Mouse (Mus musculus): ENCODE data around the gene Bicc1. TPM values are rescaled to one million over a fixed set of nuclear protein-coding genes. Genes with fewer than 3 reads are reported as not detected.

Bicc1 gene
- polyA plus RNA-seq, 2 experiments = 1.7 to 1.8 TPM

GRCm38 (mm10) chr10:71177201-71177600 is 17.7 kb upstream of the Bicc1 start:
- Histone ChIP-seq H3K4me2 (ENCODE audit: low read depth) (no peak overlapping the region), H3K9me3 (ENCODE audit: control insufficient read depth, low read length) (no peaks in the 10 kb centered on the region), H3K27ac (no peak overlapping the region), H3K36me3 (replicated peaks; ENCODE audit: control insufficient read depth, insufficient read depth, low read depth) (no peaks in the 10 kb centered on the region), H3K4me1 (replicated peaks; ENCODE audit: control insufficient read depth in 2 of 2, insufficient read depth in 2 of 2, low read length in 1 of 2) (no peaks in the 10 kb centered on the region), H3K9ac (replicated peaks) (no peak overlapping the region), H3K4me3 (ENCODE audit: insufficient read depth in 1 of 2, low read depth in 2 of 2, low read length in 2 of 2) (no peak overlapping the region), H3K27me3 (ENCODE audit: control insufficient read depth, insufficient read depth, low read length) (no peaks in the 10 kb centered on the region)
- WGBS (ENCODE audit: insufficient replicate concordance) = 64% methylated on average over 7 of the region's 7 CpGs
- ATAC-seq (ENCODE audit: insufficient read depth) = no peak
- TF ChIP-seq CTCF (IDR thresholded peaks at IDR 0.05; ENCODE audit: low read depth) (no peak), EP300 (IDR thresholded peaks at IDR 0.05; ENCODE audit: low read depth) (no peak)
- no peak for DNase-seq (ENCODE audit: low read depth in 3 of 3, low spot score in 3 of 3)

DNA sequence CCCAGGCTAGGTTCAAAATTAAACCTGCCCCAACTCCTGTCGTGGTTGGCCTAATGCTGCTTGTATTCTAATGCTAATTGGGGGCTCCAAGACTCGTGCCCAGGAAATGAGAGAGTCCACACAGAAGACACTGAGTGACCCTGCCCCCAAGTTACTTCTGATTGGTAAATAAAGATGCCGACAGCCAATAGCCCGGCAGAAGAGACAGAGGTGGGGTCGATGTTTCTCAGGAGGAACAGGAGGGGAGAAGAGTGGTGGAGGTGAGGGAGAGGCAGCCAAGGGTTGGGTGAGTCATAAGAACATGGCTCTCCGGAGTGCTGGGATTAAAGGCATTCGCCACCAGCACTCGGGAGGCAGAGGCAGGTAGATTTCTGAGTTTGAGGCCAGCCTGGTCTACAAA is 16.8 kb upstream of the Bicc1 start:
- no peak for ATAC-seq (ENCODE audit: insufficient read depth)
- H3K9ac ChIP-seq (replicated peaks) = no peak overlapping the region
- TF ChIP-seq EP300 (IDR thresholded peaks at IDR 0.05; ENCODE audit: low read depth) = no peak
- no peak for TF ChIP-seq CTCF (IDR thresholded peaks at IDR 0.05; ENCODE audit: low read depth)
- H3K27ac ChIP-seq = no peak overlapping the region
- H3K4me3 ChIP-seq (ENCODE audit: insufficient read depth in 1 of 2, low read depth in 2 of 2, low read length in 2 of 2) = no peak overlapping the region
- no peak for DNase-seq (ENCODE audit: low read depth in 3 of 3, low spot score in 3 of 3)
- WGBS (ENCODE audit: insufficient replicate concordance) = 68% methylated on average over 8 of the region's 8 CpGs
- H3K4me1 ChIP-seq (replicated peaks; ENCODE audit: control insufficient read depth in 2 of 2, insufficient read depth in 2 of 2, low read length in 1 of 2) = no peaks in the 10 kb centered on the region
- no peaks in the 10 kb centered on the region for H3K36me3 ChIP-seq (replicated peaks; ENCODE audit: control insufficient read depth, insufficient read depth, low read depth)
- H3K9me3 ChIP-seq (ENCODE audit: control insufficient read depth, low read length) = no peaks in the 10 kb centered on the region
- H3K27me3 ChIP-seq (ENCODE audit: control insufficient read depth, insufficient read depth, low read length) = no peaks in the 10 kb centered on the region
- H3K4me2 ChIP-seq (ENCODE audit: low read depth) = no peak overlapping the region

DNA sequence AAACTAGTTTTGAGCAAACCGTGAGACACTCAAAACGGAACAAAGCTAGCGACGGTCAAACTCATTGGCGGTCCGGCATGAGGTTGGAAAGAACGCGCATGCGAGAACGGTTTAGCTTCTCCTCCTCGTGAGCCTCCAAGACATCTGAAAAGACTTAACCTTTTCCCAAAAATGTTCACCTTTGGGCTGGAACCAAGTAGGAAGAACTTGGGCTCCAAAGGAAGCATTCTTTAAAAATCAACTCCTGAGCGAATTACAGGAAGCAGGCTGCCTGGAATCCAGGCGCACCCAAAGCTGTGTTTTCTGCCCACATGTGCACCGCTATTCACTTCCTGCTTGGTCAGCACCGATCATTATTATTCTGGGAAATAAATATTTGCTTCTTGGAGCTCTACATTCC is 15.8 kb upstream of the Bicc1 start:
- TF ChIP-seq CTCF (IDR thresholded peaks at IDR 0.05; ENCODE audit: low read depth) (no peak), EP300 (IDR thresholded peaks at IDR 0.05; ENCODE audit: low read depth) (no peak)
- Histone ChIP-seq H3K27me3 (ENCODE audit: control insufficient read depth, insufficient read depth, low read length) (no peaks in the 10 kb centered on the region), H3K4me3 (ENCODE audit: insufficient read depth in 1 of 2, low read depth in 2 of 2, low read length in 2 of 2) (no peak overlapping the region), H3K4me1 (replicated peaks; ENCODE audit: control insufficient read depth in 2 of 2, insufficient read depth in 2 of 2, low read length in 1 of 2) (no peaks in the 10 kb centered on the region), H3K9ac (replicated peaks) (no peak overlapping the region), H3K4me2 (ENCODE audit: low read depth) (no peak overlapping the region), H3K36me3 (replicated peaks; ENCODE audit: control insufficient read depth, insufficient read depth, low read depth) (no peaks in the 10 kb centered on the region), H3K9me3 (ENCODE audit: control insufficient read depth, low read length) (no peaks in the 10 kb centered on the region), H3K27ac (no peak overlapping the region)
- DNase-seq (ENCODE audit: low read depth in 3 of 3, low spot score in 3 of 3) = no peak
- no peak for ATAC-seq (ENCODE audit: insufficient read depth)
- WGBS (ENCODE audit: insufficient replicate concordance) = 85% methylated on average over 15 of the region's 15 CpGs

- Histone ChIP-seq H3K27me3 (ENCODE audit: control insufficient read depth, insufficient read depth, low read length) (no peaks in the 10 kb centered on the region), H3K9me3 (ENCODE audit: control insufficient read depth, low read length) (no peaks in the 10 kb centered on the region), H3K4me1 (replicated peaks; ENCODE audit: control insufficient read depth in 2 of 2, insufficient read depth in 2 of 2, low read length in 1 of 2) (no peaks in the 10 kb centered on the region), H3K4me2 (ENCODE audit: low read depth) (no peak overlapping the region), H3K4me3 (ENCODE audit: insufficient read depth in 1 of 2, low read depth in 2 of 2, low read length in 2 of 2) (no peak overlapping the region), H3K36me3 (replicated peaks; ENCODE audit: control insufficient read depth, insufficient read depth, low read depth) (no peaks in the 10 kb centered on the region), H3K9ac (replicated peaks) (no peak overlapping the region), H3K27ac (no peak overlapping the region)
- ATAC-seq (ENCODE audit: insufficient read depth) = no peak
- TF ChIP-seq EP300 (IDR thresholded peaks at IDR 0.05; ENCODE audit: low read depth) = no peak
- peak; percentile 12; the same call in 1 of the 2 replicates for TF ChIP-seq CTCF (IDR thresholded peaks at IDR 0.05; ENCODE audit: low read depth)
- no peak for DNase-seq (ENCODE audit: low read depth in 3 of 3, low spot score in 3 of 3)
- 81% methylated on average over 1 of the region's 1 CpGs for WGBS (ENCODE audit: insufficient replicate concordance)
Observed at GRCm38 (mm10) chr10:71171414-71171813, 11.9 kb upstream of the Bicc1 start.

GRCm38 (mm10) chr10:71170771-71171170 is 11.3 kb upstream of the Bicc1 start:
- Histone ChIP-seq H3K9me3 (ENCODE audit: control insufficient read depth, low read length) (no peaks in the 10 kb centered on the region), H3K9ac (replicated peaks) (no peak overlapping the region), H3K27me3 (ENCODE audit: control insufficient read depth, insufficient read depth, low read length) (no peaks in the 10 kb centered on the region), H3K4me1 (replicated peaks; ENCODE audit: control insufficient read depth in 2 of 2, insufficient read depth in 2 of 2, low read length in 1 of 2) (no peaks in the 10 kb centered on the region), H3K27ac (no peak overlapping the region), H3K4me2 (ENCODE audit: low read depth) (no peak overlapping the region), H3K4me3 (ENCODE audit: insufficient read depth in 1 of 2, low read depth in 2 of 2, low read length in 2 of 2) (no peak overlapping the region), H3K36me3 (replicated peaks; ENCODE audit: control insufficient read depth, insufficient read depth, low read depth) (no peaks in the 10 kb centered on the region)
- ATAC-seq (ENCODE audit: insufficient read depth) (no peak), DNase-seq (ENCODE audit: low read depth in 3 of 3, low spot score in 3 of 3) (no peak)
- WGBS (ENCODE audit: insufficient replicate concordance) = 75% methylated on average over 5 of the region's 5 CpGs
- no peak for TF ChIP-seq CTCF (IDR thresholded peaks at IDR 0.05; ENCODE audit: low read depth)
- TF ChIP-seq EP300 (IDR thresholded peaks at IDR 0.05; ENCODE audit: low read depth) = no peak
